In the genomic region with DNA sequence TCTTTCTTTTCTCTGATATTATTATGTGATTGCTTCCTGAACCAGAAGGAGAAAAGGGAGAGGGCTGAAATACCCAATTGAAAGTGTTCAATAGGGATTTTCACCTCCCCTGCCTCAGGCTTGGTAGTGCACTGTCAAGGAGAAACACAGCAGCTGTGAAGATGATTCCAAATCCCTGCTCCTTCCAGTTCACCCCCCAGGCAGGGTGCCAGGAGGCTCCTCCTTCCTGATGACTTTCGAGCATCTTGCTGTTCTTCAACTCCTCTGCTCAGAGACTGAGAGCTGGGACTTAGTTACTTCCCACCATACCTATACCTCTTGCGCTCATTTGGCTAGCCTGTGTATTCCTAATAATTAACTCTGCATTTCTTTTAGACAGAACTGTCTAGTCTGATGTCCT, we compare ENCODE assay signal across 21 mouse cellular contexts.
DNase-seq lines count a peak whose midpoint lies in the region; ATAC-seq and TF ChIP-seq lines count a peak whose summit lies in the region.
"Had no signal": no experiment of that assay in that cellular context is flagged by ENCODE, and none has a peak within 500 bp of the region (broad histone marks: within the 10 kb centered on the region; RNA-seq: fewer than 3 reads in every experiment).

No protein-coding gene starts in this region.

- no peaks in the 10 kb centered on the region for H3K9me3 ChIP-seq in midbrain, postnatal 0 days (ENCODE audit: low read length)
- H3K9me3 ChIP-seq in midbrain, embryonic 15.5 days: no peaks in the 10 kb centered on the region
- H3K9me3 ChIP-seq: forebrain, embryonic 10.5 days; forebrain, embryonic 13.5 days; heart, embryonic 10.5 days; heart, embryonic 13.5 days; hindbrain, embryonic 15.5 days had no signal

- H3K4me2 ChIP-seq in midbrain, postnatal 0 days (ENCODE audit: low read depth, low read length, poor library complexity, severe bottlenecking): no peak overlapping the region
- H3K4me2 ChIP-seq in midbrain, embryonic 15.5 days: no peak overlapping the region
- H3K4me2 ChIP-seq: forebrain, embryonic 13.5 days; heart, embryonic 13.5 days; hindbrain, embryonic 15.5 days had no signal

- no peaks in the 10 kb centered on the region for H3K27me3 ChIP-seq in midbrain, postnatal 0 days (ENCODE audit: insufficient read depth, low read length)
- H3K27me3 ChIP-seq in midbrain, embryonic 15.5 days (replicated peaks): no peaks in the 10 kb centered on the region
- H3K27me3 ChIP-seq: forebrain, embryonic 13.5 days; heart, embryonic 13.5 days; hindbrain, embryonic 15.5 days had no signal

- intact Hi-C loops in gastrocnemius, postnatal 14 days (cut with DNase I; ENCODE audit: low total_unique reads): no loop called here

- H3K4me1 ChIP-seq in midbrain, postnatal 0 days (ENCODE audit: insufficient read depth, low read length): no peaks in the 10 kb centered on the region
- no peaks in the 10 kb centered on the region for H3K4me1 ChIP-seq in midbrain, embryonic 15.5 days
- H3K4me1 ChIP-seq: forebrain, embryonic 10.5 days; forebrain, embryonic 13.5 days; heart, embryonic 10.5 days; heart, embryonic 13.5 days; hindbrain, embryonic 15.5 days had no signal

- H3K27ac ChIP-seq in midbrain, postnatal 0 days (ENCODE audit: low read depth, low read length): no peak overlapping the region
- H3K27ac ChIP-seq in midbrain, embryonic 15.5 days: no peak overlapping the region
- H3K27ac ChIP-seq: forebrain, embryonic 10.5 days; forebrain, embryonic 13.5 days; heart, embryonic 10.5 days; heart, embryonic 13.5 days; hindbrain, embryonic 15.5 days had no signal

- peak; percentile 17 for DNase-seq in gastrocnemius, postnatal 14 days
- DNase-seq in gastrocnemius, adult 8-10 months (ENCODE audit: low spot score in 2 of 2): no peak
- peak; percentile 9 for DNase-seq in kidney, postnatal 10 days
- DNase-seq in kidney, adult 11 months: no peak
- DNase-seq in midbrain, postnatal 0 days (ENCODE audit: low spot score): peak; percentile 22
- peak; percentile 7 for DNase-seq in urinary bladder, postnatal 14 days (ENCODE audit: low spot score)
- no peak for DNase-seq in urinary bladder, adult 18-20 months (ENCODE audit: low spot score in 2 of 2)
- DNase-seq: adrenal gland, adult 2 months; adrenal gland, postnatal 14 days; cerebellum, adult 11 months; cerebellum, adult 8-10 months; heart, adult 18-20 months; heart, postnatal 4 days had no signal

- H3K9ac ChIP-seq in midbrain, postnatal 0 days (replicated peaks; ENCODE audit: low read length, poor library complexity, severe bottlenecking): no peak overlapping the region
- no peak overlapping the region for H3K9ac ChIP-seq in midbrain, embryonic 15.5 days
- H3K9ac ChIP-seq: forebrain, embryonic 13.5 days; heart, embryonic 13.5 days; hindbrain, embryonic 15.5 days had no signal

- no peak overlapping the region for H3K4me3 ChIP-seq in midbrain, postnatal 0 days (ENCODE audit: low read depth, low read length)
- H3K4me3 ChIP-seq in midbrain, embryonic 15.5 days: no peak overlapping the region
- H3K4me3 ChIP-seq: forebrain, embryonic 10.5 days; forebrain, embryonic 13.5 days; heart, embryonic 10.5 days; heart, embryonic 13.5 days; hindbrain, embryonic 15.5 days had no signal

- ATAC-seq in midbrain, postnatal 0 days (ENCODE audit: low FRiP score): no peak
- ATAC-seq in midbrain, embryonic 15.5 days (replicated peaks): no peak
- ATAC-seq: CD4-positive, CD25-positive, alpha-beta regulatory T cell, adult 4 months; forebrain, embryonic 13.5 days; forebrain, embryonic 16.5 days had no signal

- 78% methylated on average over 2 of the region's 2 CpGs for WGBS in midbrain, postnatal 0 days
- 81% methylated on average over 2 of the region's 2 CpGs for WGBS in midbrain, embryonic 15.5 days

- TF ChIP-seq CTCF in midbrain, postnatal 0 days (IDR thresholded peaks at IDR 0.05): no peak

- H3K36me3 ChIP-seq in midbrain, postnatal 0 days (ENCODE audit: insufficient read depth, low read length): no peaks in the 10 kb centered on the region
- H3K36me3 ChIP-seq in midbrain, embryonic 15.5 days (replicated peaks): no peaks in the 10 kb centered on the region
- H3K36me3 ChIP-seq: forebrain, embryonic 10.5 days; heart, embryonic 10.5 days; heart, embryonic 13.5 days; hindbrain, embryonic 15.5 days had no signal

Comparison
In these comparisons a context has a peak if more than half of its experiments do, and no peak if none do; other contexts are left out.
1. DNase-seq: peak in gastrocnemius, postnatal 14 days (single experiment), kidney, postnatal 10 days (single experiment), midbrain, postnatal 0 days (single experiment) and urinary bladder, postnatal 14 days (single experiment); none in gastrocnemius, adult 8-10 months (0 of 2), kidney, adult 11 months (single experiment) and urinary bladder, adult 18-20 months (0 of 2).